Mouse (Mus musculus) kidney, postnatal 36 days (tissue): ENCODE measurements around the gene Trio.

ENCODE experiments used
- DNase-seq, 2 experiments: peaks; one replicate each; pipeline ENCODE4 v3.0.0; 2021 to 2022; ENCODE audit warnings: mixed read lengths in 2 of 2

Trio gene

DNA sequence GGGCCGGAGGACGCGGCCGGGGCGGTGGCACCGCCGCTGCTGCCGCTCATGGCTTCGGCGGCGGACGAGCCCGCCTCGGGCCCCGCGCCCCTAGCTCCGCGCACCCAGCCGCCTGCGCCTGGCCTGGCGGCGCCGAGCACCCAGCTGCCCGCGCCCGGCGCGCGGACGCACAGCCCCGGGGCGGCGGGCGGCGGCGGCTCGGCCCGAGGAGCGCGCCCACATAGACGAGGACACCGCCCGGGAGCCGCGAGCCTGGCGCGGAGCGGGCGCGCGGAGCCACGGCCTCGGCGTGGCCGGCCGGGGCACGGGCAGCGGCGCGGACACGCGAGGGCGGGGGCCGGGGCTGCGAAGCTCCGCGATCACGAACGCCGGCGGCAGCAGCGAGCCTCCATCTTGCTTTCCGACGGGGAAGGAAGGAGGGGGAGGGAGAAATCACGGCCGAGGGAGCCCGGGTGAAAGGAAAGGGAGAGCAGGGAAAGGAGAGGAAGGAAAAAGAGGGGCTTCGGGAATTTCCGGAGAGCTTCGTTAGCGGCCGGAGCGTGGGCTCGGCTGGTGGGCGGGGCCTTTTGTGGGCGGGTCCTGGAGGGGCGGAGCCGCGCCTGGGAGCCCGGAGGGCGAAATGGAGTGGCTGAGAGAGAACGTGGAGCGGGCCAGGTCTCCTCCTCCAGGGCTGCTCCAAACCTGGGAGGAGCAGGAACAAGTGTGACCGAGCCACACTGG, at the start of gene Trio:
Gene Trio, minus strand, starts transcription at position 402 of the 720 bp plus-strand sequence.
- DNase-seq = peak; percentile 98

DNA sequence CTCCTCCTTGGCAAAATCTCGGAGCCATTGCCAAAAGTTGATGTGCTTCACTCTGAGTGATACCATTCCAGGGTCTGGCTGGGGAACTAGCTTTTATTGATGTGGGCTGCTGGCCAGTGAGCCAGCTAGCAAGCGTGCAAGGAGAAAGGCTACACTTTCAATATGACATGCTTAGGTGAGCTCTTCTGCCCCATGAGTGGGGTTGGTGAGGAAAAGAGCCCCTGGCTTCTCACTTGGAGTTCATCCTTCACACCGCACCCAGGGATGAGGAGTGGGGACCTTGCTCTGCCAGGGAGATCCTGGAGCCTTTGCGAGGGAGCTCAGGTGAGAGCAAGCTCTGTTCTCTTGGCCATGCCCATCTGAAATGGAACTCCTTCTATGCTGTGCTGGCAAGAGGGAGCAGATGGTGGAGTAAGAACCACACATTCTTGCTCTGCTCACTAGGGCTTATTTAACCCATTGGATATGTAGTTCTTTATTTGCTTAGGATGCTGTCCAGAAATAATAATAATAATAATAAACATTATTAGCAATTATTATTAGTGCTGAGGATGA, 48.8 kb upstream of the Trio start:
- DNase-seq = no peak

DNA sequence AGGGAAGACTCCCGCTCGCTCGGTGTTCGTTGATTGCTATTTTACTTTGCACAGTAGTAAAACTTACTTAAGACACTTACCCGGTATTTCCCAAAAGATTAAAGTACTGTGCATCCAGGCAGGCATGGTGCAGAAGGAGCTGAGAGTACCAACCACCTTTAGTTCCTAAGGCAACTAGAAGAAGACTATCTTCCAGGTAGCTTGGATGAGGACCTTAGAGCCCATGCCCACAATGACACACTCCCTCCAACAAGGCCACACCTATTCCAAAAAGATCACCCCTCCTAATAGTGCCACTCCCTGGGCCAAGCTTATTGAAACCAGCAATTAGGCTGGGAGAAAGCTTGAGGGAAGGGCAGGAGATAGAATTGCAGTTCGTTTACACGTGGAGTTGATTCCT, 46.0 kb upstream of the Trio start:
- DNase-seq = no peak

GRCm38 (mm10) chr15:28070771-28071419, 45.2 kb upstream of the Trio start:
- DNase-seq = peak; percentile 41 to 55

DNA sequence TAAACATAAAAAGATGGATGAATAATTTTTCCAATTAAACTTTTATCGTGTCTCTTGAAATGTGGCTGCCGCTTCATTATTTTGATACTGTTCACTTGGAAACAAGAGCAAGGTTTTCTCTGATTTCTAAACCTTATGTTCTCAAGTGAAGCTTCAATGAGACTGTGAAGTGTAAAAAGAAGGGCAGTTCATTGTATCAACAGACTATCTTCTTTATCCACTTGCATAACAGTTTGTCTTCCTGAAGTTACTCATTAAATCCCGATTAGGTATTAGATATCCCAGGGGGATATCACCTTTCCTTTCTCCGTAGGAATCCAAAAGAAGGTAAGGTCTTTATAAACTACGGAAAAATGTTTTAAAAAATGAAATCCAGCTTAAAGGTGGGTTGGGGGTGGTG, 44.6 kb upstream of the Trio start:
- peak in 1 of 2 experiments; percentile 29 for DNase-seq

DNA sequence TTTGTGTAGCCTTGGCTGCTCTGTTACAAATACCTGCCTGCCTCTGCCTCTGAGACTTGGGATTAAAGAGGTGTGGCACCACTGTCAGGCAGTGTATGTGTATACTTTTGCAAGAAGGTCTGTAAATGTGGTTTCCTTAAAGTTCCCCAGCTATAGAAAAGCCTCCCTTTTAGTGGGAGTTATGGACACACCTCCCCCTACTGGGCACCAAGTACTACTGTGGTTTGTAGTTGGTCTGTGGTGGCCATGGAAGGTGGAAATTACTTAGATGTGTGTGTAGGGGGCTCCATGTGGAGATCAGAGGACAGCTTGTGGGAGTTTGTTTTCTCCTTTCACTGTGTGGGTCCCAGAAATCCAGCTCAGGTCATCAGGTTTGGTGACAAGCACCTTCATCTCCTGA, 41.7 kb upstream of the Trio start:
- DNase-seq = peak in 1 of 2 experiments; percentile 44

GRCm38 (mm10) chr15:28066468-28066867, 40.8 kb upstream of the Trio start:
- no peak for DNase-seq

GRCm38 (mm10) chr15:28065572-28065971, 39.9 kb upstream of the Trio start:
- DNase-seq = no peak

- DNase-seq = no peak
Measured at GRCm38 (mm10) chr15:28064733-28065088, 39.1 kb upstream of the Trio start.

DNA sequence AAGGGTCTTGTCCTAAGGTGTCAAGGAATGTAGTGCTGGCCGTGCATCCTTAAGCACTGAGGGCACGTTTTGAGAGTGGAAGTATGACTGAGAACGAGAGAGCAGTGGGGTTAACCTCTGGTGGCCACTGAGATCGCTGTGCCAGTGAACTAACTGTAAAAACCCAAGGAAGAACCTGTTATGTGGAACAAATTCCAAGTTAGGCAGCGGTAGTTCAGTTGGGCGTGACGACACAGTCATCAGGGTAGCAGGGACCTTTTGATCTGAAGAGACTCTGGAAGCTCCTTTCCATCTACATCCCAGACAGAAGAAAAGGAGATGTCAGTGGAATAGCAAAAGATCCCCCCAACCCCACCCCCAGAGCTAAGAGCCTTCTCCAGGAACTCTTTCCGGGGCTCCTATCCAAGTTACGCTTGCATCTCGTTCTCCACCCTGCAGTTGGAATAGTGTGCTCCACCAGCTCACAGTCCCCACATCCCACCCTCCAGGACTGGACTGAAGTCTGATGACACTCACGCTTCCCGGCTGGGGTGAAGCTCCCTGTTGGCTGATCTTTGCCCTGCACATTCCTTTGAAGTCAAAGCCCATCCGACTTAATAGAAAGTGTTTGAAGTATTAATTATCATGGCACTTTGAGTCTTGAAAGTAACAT, 38.6 kb upstream of the Trio start:
- DNase-seq = peak; percentile 52 to 59

DNA sequence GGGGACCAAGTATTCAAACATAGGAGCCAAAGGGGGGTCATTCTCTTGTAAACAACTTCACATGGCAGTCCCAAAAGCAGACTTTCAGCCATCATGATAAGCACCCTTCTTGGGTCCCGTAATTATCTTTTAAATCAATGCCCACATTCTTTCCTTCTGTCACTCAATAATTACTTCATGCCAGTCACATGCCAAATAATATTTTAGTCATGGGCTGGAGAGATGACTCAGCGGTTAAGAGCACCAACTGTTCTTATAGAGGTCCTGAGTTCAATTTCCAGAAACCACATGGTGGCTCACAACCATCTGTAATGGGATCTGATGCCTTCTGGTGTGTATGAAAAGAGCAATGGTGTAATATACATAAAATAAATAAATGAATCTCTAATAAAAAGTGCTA, 37.8 kb upstream of the Trio start:
- DNase-seq = no peak

GRCm38 (mm10) chr15:28062016-28062415, 36.4 kb upstream of the Trio start:
- no peak for DNase-seq

DNA sequence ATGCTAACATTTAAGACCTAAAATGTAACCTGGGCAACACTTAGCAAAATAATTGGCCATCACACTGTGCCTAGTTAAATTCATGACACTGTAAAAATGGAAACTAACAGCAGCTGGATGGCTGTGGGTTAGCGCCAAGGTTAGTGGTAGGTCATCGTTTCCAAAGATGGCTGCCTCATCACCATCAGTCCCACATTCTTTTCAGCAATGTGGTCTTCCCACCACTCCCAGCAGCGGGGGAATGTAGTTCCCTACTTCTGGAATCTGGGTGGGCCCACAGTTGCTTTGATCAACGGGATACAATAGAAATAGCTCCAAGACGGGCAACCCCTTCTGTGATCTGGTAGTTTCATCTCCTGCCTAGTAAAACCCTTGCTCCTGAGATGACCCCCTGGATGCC, 35.3 kb upstream of the Trio start:
- no peak for DNase-seq

- no peak for DNase-seq
Measured at GRCm38 (mm10) chr15:28060423-28060822, 34.8 kb upstream of the Trio start.

DNA sequence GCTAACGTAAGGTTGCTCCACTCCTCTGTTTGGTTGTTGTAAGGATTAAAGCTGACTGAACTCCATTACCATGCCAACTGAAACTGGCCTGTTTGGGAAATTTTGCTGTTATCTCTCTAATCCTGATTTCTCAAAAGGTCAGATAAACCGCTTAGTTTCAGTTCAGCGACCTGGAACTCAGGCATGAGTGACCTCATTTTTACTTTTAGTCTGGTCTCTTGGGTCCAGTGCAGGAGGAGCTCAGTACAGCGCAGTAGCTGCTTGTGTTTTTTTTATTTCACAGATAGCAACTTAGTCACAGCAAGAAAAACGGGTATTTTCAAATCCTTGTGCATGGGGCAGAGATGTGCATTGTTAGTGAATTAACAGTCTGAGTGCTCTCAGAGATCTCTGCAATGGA, 31.9 kb upstream of the Trio start:
- no peak for DNase-seq

DNA sequence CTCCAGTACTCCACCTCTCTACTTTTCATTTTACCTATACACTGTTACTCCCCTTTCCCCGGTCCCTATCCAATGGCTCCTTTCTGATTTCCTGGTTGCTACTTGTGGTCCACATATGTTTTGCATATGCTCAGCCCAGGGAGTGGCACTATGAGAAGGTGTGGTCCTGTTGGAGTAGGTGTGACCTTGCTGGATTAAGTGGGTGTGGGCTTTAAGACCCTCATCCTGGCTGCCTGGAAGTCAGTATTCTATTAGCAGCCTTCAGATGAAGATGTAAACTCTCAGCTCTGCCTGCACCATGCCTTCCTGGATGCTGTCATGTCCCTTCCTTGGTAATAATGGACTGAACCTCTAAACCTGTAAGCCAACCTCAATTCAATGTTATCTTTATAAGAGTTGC, 29.1 kb upstream of the Trio start:
- no peak for DNase-seq

GRCm38 (mm10) chr15:28054111-28054510, 28.5 kb upstream of the Trio start:
- no peak for DNase-seq

GRCm38 (mm10) chr15:28053226-28053625, 27.6 kb upstream of the Trio start:
- DNase-seq = no peak

- DNase-seq = no peak
Measured at GRCm38 (mm10) chr15:28051811-28052210, 26.2 kb upstream of the Trio start.

DNA sequence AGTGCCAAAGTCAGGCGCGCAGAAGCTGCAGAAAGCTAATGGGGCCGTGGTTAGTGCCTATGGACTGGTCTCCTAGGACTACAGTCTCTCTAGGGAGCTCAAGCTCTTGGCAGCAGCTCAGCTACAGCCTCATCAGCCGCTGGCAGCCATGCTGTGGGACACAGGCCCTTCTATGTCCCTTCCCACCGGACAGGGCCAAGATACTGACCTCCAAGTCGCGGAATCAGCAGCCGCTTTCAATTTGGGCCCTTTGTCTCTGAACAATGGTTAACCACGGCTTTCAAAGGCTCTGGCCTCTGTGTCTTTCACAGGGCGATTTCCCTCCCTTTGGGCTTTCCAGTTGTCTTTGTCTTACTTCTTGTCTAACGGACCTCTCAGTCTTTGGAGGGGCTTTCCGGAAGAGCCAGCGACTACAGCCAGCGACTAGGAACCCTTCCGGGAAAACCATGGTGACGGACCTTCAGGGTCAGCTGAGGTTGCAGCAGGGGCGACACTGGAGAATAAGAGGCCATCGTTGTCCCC, 25.5 kb upstream of the Trio start:
- peak in 1 of 2 experiments; percentile 52 for DNase-seq

- no peak for DNase-seq
Measured at GRCm38 (mm10) chr15:28047711-28048110, 22.1 kb upstream of the Trio start.

DNA sequence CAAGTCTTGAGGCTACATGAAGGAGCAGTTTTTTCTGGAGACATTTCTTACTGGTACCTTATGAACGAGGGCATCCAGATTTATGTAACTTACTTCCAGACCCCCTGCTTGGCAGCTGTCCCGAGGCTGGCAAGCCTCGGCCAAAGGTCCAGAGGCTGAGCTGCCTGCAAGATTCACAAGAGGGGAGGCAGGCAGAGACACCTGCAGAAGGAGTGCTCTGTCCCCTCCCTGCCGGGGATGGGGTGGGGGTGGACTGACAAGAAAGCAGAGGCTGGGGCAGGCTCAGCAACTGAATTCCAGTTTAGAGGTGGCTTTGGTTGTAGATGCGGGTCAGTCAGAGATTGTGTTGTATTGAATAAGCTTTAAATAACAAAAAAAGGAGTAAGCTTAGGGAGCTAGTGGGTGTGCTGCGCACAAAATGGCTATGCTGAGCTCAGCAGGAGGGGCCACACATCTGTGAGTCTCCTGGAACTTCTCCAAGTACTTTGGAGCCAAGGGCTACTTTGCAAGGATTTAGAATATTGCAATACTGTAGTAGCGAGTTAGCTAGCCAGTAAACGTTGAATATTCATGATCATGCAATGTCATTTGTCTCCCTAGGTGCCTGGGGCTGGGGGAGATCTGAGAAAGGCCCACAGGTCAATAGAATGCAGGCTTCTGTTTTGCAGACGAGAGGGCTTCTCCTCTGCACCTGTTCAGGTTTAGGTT, 15.7 kb upstream of the Trio start:
- peak; percentile 70 for DNase-seq

DNA sequence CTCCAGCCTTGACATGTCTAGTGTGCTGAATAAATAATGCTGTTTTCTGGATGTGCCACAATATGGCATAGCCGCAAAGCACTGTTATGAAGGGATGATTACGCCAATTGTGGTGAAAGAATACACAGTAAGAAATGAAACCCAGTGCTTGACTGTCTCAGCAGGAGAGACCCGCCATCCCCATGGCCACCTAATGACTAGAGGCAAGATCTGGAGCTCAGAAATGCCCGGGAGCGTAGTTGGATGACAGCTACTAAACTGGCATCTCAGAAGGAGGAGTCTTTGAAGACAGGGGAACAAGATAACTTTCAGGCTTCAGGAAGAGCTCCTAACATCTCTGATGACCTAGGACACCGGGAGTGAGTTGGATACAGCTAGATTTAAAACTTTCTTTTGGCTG, 12.0 kb upstream of the Trio start:
- DNase-seq = no peak
